Mouse (Mus musculus) myocyte (in vitro differentiated cells): ENCODE results near the gene Actr5. TPM values are rescaled to one million over a fixed set of nuclear protein-coding genes. Genes with fewer than 3 reads are reported as not detected.

Experiments used
- H3K27me3 ChIP-seq: one replicate; pipeline ENCODE4 v1.6.1; 2011; ENCODE audit not compliant: control insufficient read depth, insufficient read depth, insufficient read length
- H3K36me3 ChIP-seq: one replicate; pipeline ENCODE4 v1.6.1; 2011; ENCODE audit not compliant: control insufficient read depth, insufficient read depth
- H3K4me2 ChIP-seq: one replicate; pipeline ENCODE4 v1.6.1; 2011; ENCODE audit warnings: low read depth, control low read depth
- H3K4me3 ChIP-seq: one replicate; pipeline ENCODE4 v1.5.1; 2011; ENCODE audit warnings: mild to moderate bottlenecking, control low read depth, moderate library complexity
- H3K79me2 ChIP-seq: one replicate; pipeline ENCODE4 v1.6.1; 2011; ENCODE audit not compliant: control insufficient read depth, insufficient read depth
- H3ac ChIP-seq: one replicate; pipeline ENCODE4 v1.6.1; 2011; ENCODE audit not compliant: control insufficient read depth, insufficient read length
- CEBPB ChIP-seq: IDR thresholded peaks from 2 replicates; pipeline ENCODE4 v1.6.1; 2011; ENCODE audit warnings: mild to moderate bottlenecking, moderate library complexity; ENCODE audit not compliant: poor library complexity, insufficient read depth, severe bottlenecking
- E2F4 ChIP-seq: IDR thresholded peaks from one replicate; pipeline ENCODE4 v1.6.1; 2011; ENCODE audit warnings: mild to moderate bottlenecking, control low read depth, moderate library complexity; ENCODE audit not compliant: insufficient read depth
- MAX ChIP-seq: IDR thresholded peaks from one replicate; pipeline ENCODE4 v1.6.1; 2011; ENCODE audit warnings: low read depth, mild to moderate bottlenecking, control low read depth
- MYOD1 ChIP-seq, 3 experiments: IDR thresholded peaks; one replicate each; pipeline ENCODE4 v1.6.1; 2011; ENCODE audit warnings: control low read depth in 2 of 3, low read depth in 2 of 3, mild to moderate bottlenecking in 2 of 3, moderate library complexity in 1 of 3; ENCODE audit not compliant: insufficient read length in 2 of 3, control insufficient read depth in 1 of 3
- MYOG ChIP-seq, 3 experiments: IDR thresholded peaks; one replicate each; pipeline ENCODE4 v1.6.1; 2011; ENCODE audit warnings: control low read depth in 2 of 3, low read depth in 2 of 3, mild to moderate bottlenecking in 2 of 3; ENCODE audit not compliant: insufficient read length in 2 of 3, control insufficient read depth in 1 of 3, insufficient read depth in 1 of 3
- POLR2A ChIP-seq: IDR thresholded peaks from one replicate; pipeline ENCODE4 v1.6.1; 2011; ENCODE audit warnings: low read depth, mild to moderate bottlenecking, control low read depth, moderate library complexity; ENCODE audit not compliant: insufficient read length
- POLR2AphosphoS2 ChIP-seq: IDR thresholded peaks from one replicate; pipeline ENCODE4 v1.6.1; 2011; ENCODE audit warnings: low read depth, control low read depth; ENCODE audit not compliant: insufficient read length
- REST ChIP-seq: IDR thresholded peaks from one replicate; pipeline ENCODE4 v1.6.1; 2011; ENCODE audit warnings: mild to moderate bottlenecking, control low read depth, moderate library complexity; ENCODE audit not compliant: insufficient read depth, insufficient read length
- SRF ChIP-seq: IDR thresholded peaks from one replicate; pipeline ENCODE4 v1.6.1; 2011; ENCODE audit warnings: low read depth; ENCODE audit not compliant: control insufficient read depth, insufficient read length
- TCF12 ChIP-seq: IDR thresholded peaks from one replicate; pipeline ENCODE4 v1.6.1; 2011; ENCODE audit warnings: mild to moderate bottlenecking, control low read depth; ENCODE audit not compliant: poor library complexity, insufficient read depth, severe bottlenecking
- TCF3 ChIP-seq: IDR thresholded peaks from one replicate; pipeline ENCODE4 v1.6.1; 2011; ENCODE audit warnings: low read depth, control low read depth; ENCODE audit not compliant: insufficient read length
- USF1 ChIP-seq: IDR thresholded peaks from one replicate; pipeline ENCODE4 v1.6.1; 2011; ENCODE audit warnings: low read depth, mild to moderate bottlenecking, control low read depth, moderate library complexity
- polyA plus RNA-seq: library from polyadenylated mRNA; unstranded; fragments of >200 nt; fragmentation: generic; extraction: Trizol; gene quantifications from one replicate; pipeline ENCODE4 v1.2.1, GENCODE M21; 2012; ENCODE audit warnings: missing spikeins

The Actr5 gene
- polyA plus RNA-seq, 1 experiment: 6.5 TPM

DNA sequence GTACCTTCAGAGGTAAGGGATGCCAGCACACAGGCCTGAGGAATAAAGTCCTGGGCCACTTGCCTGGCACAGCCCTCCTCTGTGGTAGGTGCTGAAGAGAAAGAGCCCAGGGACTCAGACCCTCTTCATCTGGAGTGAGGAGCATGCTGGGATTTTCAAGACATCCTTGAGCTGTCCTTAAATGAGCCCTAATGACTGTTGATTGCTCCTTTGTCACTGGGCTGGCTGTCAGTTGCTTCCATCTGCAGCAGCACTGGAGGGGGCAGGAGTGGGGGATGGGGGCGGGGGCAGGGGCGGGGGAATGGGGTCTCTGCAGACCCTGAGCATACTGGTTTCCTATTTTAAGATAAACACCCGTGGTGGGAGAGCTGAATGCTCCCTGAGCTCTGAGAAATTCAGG lies 24.2 kb upstream of the Actr5 start:
- H3K79me2 ChIP-seq: no peaks in the 10 kb centered on the region
- H3K27me3 ChIP-seq: peaks cover 25% of the 10 kb centered on the region
- H3K4me2 ChIP-seq: no peak overlapping the region
- TF ChIP-seq POLR2A (no peak), TCF3 (no peak), SRF (no peak), MYOG (IDR thresholded peaks at IDR 0.05; ENCODE audit: control insufficient read depth in 1 of 3, insufficient read depth in 1 of 3, insufficient read length in 2 of 3, low read depth in 2 of 3) (no peak), TCF12 (no peak), USF1 (no peak), MYOD1 (IDR thresholded peaks at IDR 0.05; ENCODE audit: control insufficient read depth in 1 of 3, insufficient read length in 2 of 3, low read depth in 2 of 3) (no peak), POLR2AphosphoS2 (no peak), CEBPB (no peak), MAX (no peak), E2F4 (no peak), REST (no peak)
- no peaks in the 10 kb centered on the region for H3K36me3 ChIP-seq
- no peak overlapping the region for H3ac ChIP-seq
- no peak overlapping the region for H3K4me3 ChIP-seq

DNA sequence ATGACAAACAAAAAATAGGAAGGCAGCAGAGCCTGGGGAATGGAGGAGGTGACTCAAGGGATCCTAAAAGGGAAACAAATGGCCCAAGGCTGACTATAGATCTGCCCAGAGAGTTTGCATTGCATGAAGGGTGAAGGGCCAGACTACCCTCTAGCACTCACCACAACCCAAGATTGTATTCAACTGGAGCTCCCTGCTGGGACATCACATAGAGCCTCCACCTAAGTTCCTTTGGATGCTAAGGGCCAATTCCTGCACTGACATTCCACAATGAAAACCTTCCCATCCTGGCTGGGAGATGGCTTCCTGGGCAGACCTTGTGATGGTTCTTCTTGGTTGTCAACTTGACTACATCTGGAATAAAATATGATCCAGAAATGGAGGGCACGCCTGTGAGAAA lies 23.4 kb upstream of the Actr5 start:
- Histone ChIP-seq H3K4me3 (no peak overlapping the region), H3K36me3 (no peaks in the 10 kb centered on the region), H3K79me2 (no peaks in the 10 kb centered on the region), H3K4me2 (no peak overlapping the region), H3ac (no peak overlapping the region), H3K27me3 (peaks cover 24% of the 10 kb centered on the region)
- TF ChIP-seq E2F4 (no peak), CEBPB (no peak), MYOD1 (IDR thresholded peaks at IDR 0.05; ENCODE audit: control insufficient read depth in 1 of 3, insufficient read length in 2 of 3, low read depth in 2 of 3) (no peak), POLR2A (no peak), SRF (no peak), MAX (no peak), MYOG (IDR thresholded peaks at IDR 0.05; ENCODE audit: control insufficient read depth in 1 of 3, insufficient read depth in 1 of 3, insufficient read length in 2 of 3, low read depth in 2 of 3) (no peak), POLR2AphosphoS2 (no peak), USF1 (no peak), TCF3 (no peak), TCF12 (no peak), REST (no peak)

DNA sequence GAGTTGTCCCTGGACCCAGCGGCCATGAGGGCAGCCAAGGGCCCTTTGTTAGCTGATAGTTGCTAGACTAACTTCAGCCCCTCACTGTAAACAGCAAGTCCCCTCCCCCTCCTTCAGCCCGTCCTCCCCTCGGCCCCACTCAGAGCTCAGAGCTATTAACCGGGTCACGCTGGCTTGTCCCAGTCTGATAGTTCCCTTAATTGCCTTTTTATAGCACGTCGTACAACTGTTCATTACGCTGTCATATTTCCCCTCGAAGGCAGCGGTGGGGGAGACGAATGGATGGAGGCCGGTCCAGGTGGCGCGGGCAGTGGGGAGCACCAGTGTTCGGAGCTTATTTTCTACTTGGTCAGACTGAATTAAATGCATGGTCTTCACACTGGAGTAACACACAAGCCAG lies 22.0 kb upstream of the Actr5 start:
- Histone ChIP-seq H3K36me3 (no peaks in the 10 kb centered on the region), H3ac (no peak overlapping the region), H3K79me2 (no peaks in the 10 kb centered on the region), H3K4me3 (no peak overlapping the region), H3K27me3 (peaks cover 28% of the 10 kb centered on the region), H3K4me2 (no peak overlapping the region)
- TF ChIP-seq MAX (no peak), MYOG (IDR thresholded peaks at IDR 0.05; ENCODE audit: control insufficient read depth in 1 of 3, insufficient read depth in 1 of 3, insufficient read length in 2 of 3, low read depth in 2 of 3) (no peak), REST (no peak), SRF (no peak), CEBPB (no peak)

DNA sequence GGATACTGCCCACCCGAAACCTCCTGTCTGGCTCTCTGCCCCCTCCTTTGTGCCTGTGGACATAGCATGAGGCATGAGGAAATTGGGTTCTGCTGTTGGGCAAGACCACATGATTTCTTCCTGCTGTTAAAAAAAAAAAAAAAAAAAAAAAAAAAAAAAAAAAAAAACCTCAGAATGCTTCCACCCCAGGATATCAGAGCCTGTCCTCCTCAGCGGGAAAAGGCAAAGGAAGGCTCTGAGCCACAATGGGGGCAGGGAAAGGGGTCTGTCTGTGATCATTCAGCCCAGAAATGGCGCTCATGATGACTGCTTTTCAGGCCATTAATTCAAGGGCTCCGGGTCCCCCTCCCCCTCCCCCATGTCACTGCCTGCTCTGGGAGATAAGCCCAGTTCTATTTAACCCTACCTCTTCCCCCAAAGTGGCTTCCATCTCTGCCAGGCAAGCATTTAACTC lies 18.1 kb upstream of the Actr5 start:
- H3K4me3 ChIP-seq: no peak overlapping the region

DNA sequence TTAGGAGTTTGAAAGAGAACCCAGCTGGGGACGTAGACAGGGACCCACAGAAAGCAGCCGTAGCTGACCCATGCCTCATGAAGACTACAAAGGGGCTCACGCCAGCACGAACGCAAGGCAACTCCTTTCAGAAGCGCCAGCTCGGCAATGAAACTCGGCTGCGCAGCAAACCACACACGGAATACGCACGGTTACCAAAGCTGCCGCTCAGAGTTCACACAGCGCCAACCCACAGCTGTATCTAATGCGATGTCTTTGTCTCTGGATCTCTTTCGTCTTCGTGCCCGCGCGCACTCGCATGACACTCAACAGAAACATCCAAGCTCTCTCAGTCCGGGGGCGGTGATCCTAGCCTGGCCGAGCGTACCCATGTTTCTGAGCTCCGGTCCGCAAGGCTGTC lies 15.0 kb upstream of the Actr5 start:
- Histone ChIP-seq H3K36me3 (no peaks in the 10 kb centered on the region), H3K79me2 (no peaks in the 10 kb centered on the region), H3K27me3 (peaks cover 66% of the 10 kb centered on the region), H3K4me3 (no peak overlapping the region), H3K4me2 (no peak overlapping the region), H3ac (no peak overlapping the region)
- TF ChIP-seq E2F4 (no peak), REST (no peak), SRF (no peak), POLR2A (no peak), TCF12 (no peak), MAX (no peak), CEBPB (no peak), USF1 (no peak), MYOG (IDR thresholded peaks at IDR 0.05; ENCODE audit: control insufficient read depth in 1 of 3, insufficient read depth in 1 of 3, insufficient read length in 2 of 3, low read depth in 2 of 3) (no peak), TCF3 (no peak), MYOD1 (IDR thresholded peaks at IDR 0.05; ENCODE audit: control insufficient read depth in 1 of 3, insufficient read length in 2 of 3, low read depth in 2 of 3) (no peak), POLR2AphosphoS2 (no peak)

More for the DNA sequence above, 18.1 kb upstream of the Actr5 start:
- no peak overlapping the region for H3K4me2 ChIP-seq
- no peaks in the 10 kb centered on the region for H3K79me2 ChIP-seq
- no peaks in the 10 kb centered on the region for H3K36me3 ChIP-seq
- TF ChIP-seq CEBPB (no peak), E2F4 (no peak), POLR2A (no peak), SRF (no peak), POLR2AphosphoS2 (no peak), USF1 (no peak), MYOG (IDR thresholded peaks at IDR 0.05; ENCODE audit: control insufficient read depth in 1 of 3, insufficient read depth in 1 of 3, insufficient read length in 2 of 3, low read depth in 2 of 3) (no peak), MAX (no peak), MYOD1 (IDR thresholded peaks at IDR 0.05; ENCODE audit: control insufficient read depth in 1 of 3, insufficient read length in 2 of 3, low read depth in 2 of 3) (no peak), REST (no peak), TCF12 (no peak), TCF3 (no peak)
- peaks cover 49% of the 10 kb centered on the region for H3K27me3 ChIP-seq
- no peak overlapping the region for H3ac ChIP-seq
